Mouse (Mus musculus): Measurements from ENCODE around the gene Maf.

GRCm38 (mm10) chr8:115636751-115637150, 70.8 kb downstream of the Maf start:
- TF ChIP-seq CTCF (IDR thresholded peaks at IDR 0.05; ENCODE audit: low read depth): no peak
- no peak for TF ChIP-seq EP300 (IDR thresholded peaks at IDR 0.05; ENCODE audit: low read depth)

All from liver, embryonic 14.5 days (tissue).